Mouse (Mus musculus): Measurements from ENCODE around the gene Izumo1r. TPM values are rescaled to one million over a fixed set of nuclear protein-coding genes. Genes with fewer than 3 reads are reported as not detected.
A peak's percentile ranks its signal among the peaks of the same experiment; 100 is the strongest.

Izumo1r gene
- polyA plus RNA-seq, 1 experiment from 2014 or later, result 0.37 TPM

- Histone ChIP-seq H3K27me3 (no peaks in the 10 kb centered on the region), H3K4me3 (replicated peaks) (no peak overlapping the region), H3K9me3 (replicated peaks) (no peaks in the 10 kb centered on the region), H3K27ac (replicated peaks) (0 out of 2 replicates have a peak overlapping the region, but pooled peaks have one; percentile 4), H3K4me1 (peaks cover 6% of the 10 kb centered on the region; the same call in 1 of the 2 replicates), H3K36me3 (no peaks in the 10 kb centered on the region), H3K4me2 (replicated peaks) (no peak overlapping the region), H3K9ac (no peak overlapping the region)
- peak; percentile 82 for ATAC-seq (ENCODE audit: insufficient number of reproducible peaks, low FRiP score, low TSS enrichment, low read depth)
- WGBS, result 64% methylated on average over 10 of the region's 10 CpGs
Measured at GRCm38 (mm10) chr9:14841878-14842761, 61.6 kb downstream of the Izumo1r start.

GRCm38 (mm10) chr9:14839970-14840369, 63.8 kb downstream of the Izumo1r start:
- Histone ChIP-seq H3K4me2 (replicated peaks) (no peak overlapping the region), H3K27ac (replicated peaks) (no peak overlapping the region), H3K4me3 (replicated peaks) (no peak overlapping the region), H3K9me3 (replicated peaks) (no peaks in the 10 kb centered on the region), H3K4me1 (peaks cover 6% of the 10 kb centered on the region; the same call in 1 of the 2 replicates), H3K36me3 (peaks cover 15% of the 10 kb centered on the region), H3K9ac (no peak overlapping the region), H3K27me3 (no peaks in the 10 kb centered on the region)
- no peak for ATAC-seq (ENCODE audit: insufficient number of reproducible peaks, low FRiP score, low TSS enrichment, low read depth)
- WGBS, result 75% methylated on average over 5 of the region's 5 CpGs

- no peaks in the 10 kb centered on the region for H3K9me3 ChIP-seq (replicated peaks)
- peaks cover 6% of the 10 kb centered on the region; the same call in 1 of the 2 replicates for H3K4me1 ChIP-seq
- ATAC-seq (ENCODE audit: insufficient number of reproducible peaks, low FRiP score, low TSS enrichment, low read depth), result 0 out of 2 replicates have a peak, but pooled peaks have one; percentile 45
- 55% methylated on average over 7 of the region's 7 CpGs for WGBS
- no peak overlapping the region for H3K9ac ChIP-seq
- H3K27me3 ChIP-seq, result no peaks in the 10 kb centered on the region
- H3K27ac ChIP-seq (replicated peaks), result no peak overlapping the region
- H3K4me2 ChIP-seq (replicated peaks), result no peak overlapping the region
- H3K36me3 ChIP-seq, result peaks cover 19% of the 10 kb centered on the region
- no peak overlapping the region for H3K4me3 ChIP-seq (replicated peaks)
Measured at GRCm38 (mm10) chr9:14839527-14839926, 64.2 kb downstream of the Izumo1r start.

Other genes starting within 250 kb of the Izumo1r start
- gene Piwil4, start 163.2 kb downstream of the Izumo1r start, polyA plus RNA-seq (2015; fragmentation: Nextera tagmentation; extraction: Ambion mirVana), result 0.08 and 0.11 TPM in 2 replicates
- gene Fut4, start 151.6 kb downstream of the Izumo1r start, polyA plus RNA-seq (2015; fragmentation: Nextera tagmentation; extraction: Ambion mirVana), result 2.1 and 2.4 TPM in 2 replicates
- gene 1700012B09Rik, start 132.9 kb downstream of the Izumo1r start, polyA plus RNA-seq (2015; fragmentation: Nextera tagmentation; extraction: Ambion mirVana), result 9.0 and 18.5 TPM in 2 replicates
- gene Mre11a, start 119.3 kb downstream of the Izumo1r start, polyA plus RNA-seq (2015; fragmentation: Nextera tagmentation; extraction: Ambion mirVana), result 21.5 and 22.4 TPM in 2 replicates
- 40.6 and 42.8 TPM in 2 replicates for gene Ankrd49, start 119.1 kb downstream of the Izumo1r start, polyA plus RNA-seq (2015; fragmentation: Nextera tagmentation; extraction: Ambion mirVana)
- 1.4 and 3.5 TPM in 2 replicates for gene Gpr83, start 43.7 kb downstream of the Izumo1r start, polyA plus RNA-seq (2015; fragmentation: Nextera tagmentation; extraction: Ambion mirVana)
- gene Panx1, start 141.5 kb upstream of the Izumo1r start, polyA plus RNA-seq (2015; fragmentation: Nextera tagmentation; extraction: Ambion mirVana), result 43.4 and 45.7 TPM in 2 replicates
- 0.23 and 0.62 TPM in 2 replicates for gene Hephl1, start 208.2 kb upstream of the Izumo1r start, polyA plus RNA-seq (2015; fragmentation: Nextera tagmentation; extraction: Ambion mirVana)